Mouse (Mus musculus) T-cell, adult 2 months (primary cell): ENCODE results near the gene Dcun1d5.
A peak's percentile ranks its signal among the peaks of the same experiment; 100 is the strongest.
"Not testable (repeated sequence)": the region's sequence is repeated elsewhere in the genome, so short reads cannot be mapped to it uniquely, and the experiment has no call there.

ENCODE experiments used
- DNase-seq: peaks from one replicate; pipeline ENCODE4 v3.0.0; 2022; ENCODE audit warnings: low spot score

The Dcun1d5 gene

GRCm38 (mm10) chr9:7184172-7184896, at the start of gene Dcun1d5, which contains the start of gene Dync2h1:
TSS of gene Dcun1d5 (plus strand) at chr9:7184520.
TSS of gene Dync2h1 (minus strand) at chr9:7184446.
- DNase-seq, result peak; percentile 92

GRCm38 (mm10) chr9:7154391-7154790, 29.9 kb upstream of the Dcun1d5 start:
- DNase-seq, result no peak

- no peak for DNase-seq
Measured at GRCm38 (mm10) chr9:7158605-7159004, 25.7 kb upstream of the Dcun1d5 start.

GRCm38 (mm10) chr9:7159718-7160117, 24.6 kb upstream of the Dcun1d5 start:
- no peak for DNase-seq

- no peak for DNase-seq
Measured at GRCm38 (mm10) chr9:7160688-7161087, 23.6 kb upstream of the Dcun1d5 start.

GRCm38 (mm10) chr9:7167339-7167998, 16.9 kb upstream of the Dcun1d5 start:
- no peak for DNase-seq

- DNase-seq, result no peak
Measured at GRCm38 (mm10) chr9:7173756-7174155, 10.6 kb upstream of the Dcun1d5 start.

- peak; percentile 91 for DNase-seq
Measured at GRCm38 (mm10) chr9:7176618-7177610, 7.4 kb upstream of the Dcun1d5 start.

GRCm38 (mm10) chr9:7184897-7185291, 574 bp downstream of the Dcun1d5 start:
- no peak for DNase-seq

GRCm38 (mm10) chr9:7190694-7191093, 6.4 kb downstream of the Dcun1d5 start:
- DNase-seq, result not testable (repeated sequence)

GRCm38 (mm10) chr9:7216240-7216639, 31.9 kb downstream of the Dcun1d5 start:
- DNase-seq, result peak; percentile 4

- peak; percentile 1 for DNase-seq
Measured at GRCm38 (mm10) chr9:7221024-7221423, 36.7 kb downstream of the Dcun1d5 start.

GRCm38 (mm10) chr9:7221460-7221859, 37.1 kb downstream of the Dcun1d5 start:
- DNase-seq, result peak; percentile 6

GRCm38 (mm10) chr9:7238619-7239018, 54.3 kb downstream of the Dcun1d5 start:
- DNase-seq, result no peak

- DNase-seq, result no peak
Measured at GRCm38 (mm10) chr9:7239967-7240366, 55.6 kb downstream of the Dcun1d5 start.

- DNase-seq, result no peak
Measured at GRCm38 (mm10) chr9:7252797-7253654, 68.7 kb downstream of the Dcun1d5 start.
